Mouse (Mus musculus): ENCODE results near the gene Pde4c. TPM values are rescaled to one million over a fixed set of nuclear protein-coding genes. Genes with fewer than 3 reads are reported as not detected.

The Pde4c gene
- total and polyA plus RNA-seq, 3 experiments: 2.3 to 6.5 (median 4.7) TPM

GRCm38 (mm10) chr8:70760350-70760749 is 36.8 kb downstream of the Pde4c start:
- H3K27me3 ChIP-seq (replicated peaks): no peaks in the 10 kb centered on the region
- H3K79me2 ChIP-seq (replicated peaks; ENCODE audit: control insufficient read depth, extremely low read depth, insufficient read depth, poor library complexity, severe bottlenecking): no peaks in the 10 kb centered on the region
- dilution Hi-C loops (cut with MboI; ENCODE audit: extremely low pct_ligation_motif_present, extremely low pct_unique_long_range_greater_than_20kb, low sequenced_read_pairs): no loop called here
- in situ Hi-C loops (cut with MboI; ENCODE audit: low pct_ligation_motif_present, low pct_unique_long_range_greater_than_20kb, low sequenced_read_pairs): loop anchor here (5.0 kb wide), 1 partner anchor 82 kb away; no protein-coding TSS in a partner anchor
- H3K4me2 ChIP-seq (ENCODE audit: insufficient read depth, low read depth, poor library complexity, severe bottlenecking): peak overlapping the region; percentile 58
- DNase-seq (ENCODE audit: extremely low read depth): no peak
- TF ChIP-seq MXI1 (IDR thresholded peaks at IDR 0.05; ENCODE audit: low read depth, low read length): no peak
- TF ChIP-seq ZNF384 (IDR thresholded peaks at IDR 0.05; ENCODE audit: low read depth, low read length): no peak
- no peak for TF ChIP-seq CHD1 (IDR thresholded peaks at IDR 0.05; ENCODE audit: low read depth, low read length)
- no peak for TF ChIP-seq SMC3 (IDR thresholded peaks at IDR 0.05; ENCODE audit: low read depth, low read length)
- no peak for TF ChIP-seq POLR2A (IDR thresholded peaks at IDR 0.05; ENCODE audit: low read depth, low read length)
- TF ChIP-seq MYC (IDR thresholded peaks at IDR 0.05; ENCODE audit: low read depth, low read length): no peak
- no peak for TF ChIP-seq SIN3A (IDR thresholded peaks at IDR 0.05; ENCODE audit: low read length)
- no peak for TF ChIP-seq MAX (IDR thresholded peaks at IDR 0.05; ENCODE audit: low read length)
- no peak for TF ChIP-seq HCFC1 (IDR thresholded peaks at IDR 0.05; ENCODE audit: low read depth, low read length)
- H3K36me3 ChIP-seq (replicated peaks in 1 of 2; ENCODE audit: control insufficient read depth in 1 of 2, insufficient read depth in 1 of 2, low read length in 1 of 2): peaks cover 31 to 65% of the 10 kb centered on the region in 2 experiments
- no peak overlapping the region for H3K27ac ChIP-seq (ENCODE audit: insufficient read depth, low read depth)
- peaks cover 8 to 48% of the 10 kb centered on the region in 2 experiments for H3K4me1 ChIP-seq (ENCODE audit: control insufficient read depth in 1 of 2, insufficient read depth in 2 of 2)
- peak overlapping the region; percentile 72 to 87 (median 73) for H3K4me3 ChIP-seq (replicated peaks in 1 of 3; ENCODE audit: low read depth in 2 of 3, low read length in 2 of 3, poor library complexity in 1 of 3)
- H3K9ac ChIP-seq (ENCODE audit: insufficient read depth, low read depth): peak overlapping the region; percentile 77
- no peaks in the 10 kb centered on the region for H3K9me3 ChIP-seq (replicated peaks; ENCODE audit: low read length)

- no peaks in the 10 kb centered on the region for H3K79me2 ChIP-seq (replicated peaks; ENCODE audit: control insufficient read depth, extremely low read depth, insufficient read depth, poor library complexity, severe bottlenecking)
- peak; percentile 99 for DNase-seq (ENCODE audit: extremely low read depth)
- H3K9ac ChIP-seq (ENCODE audit: insufficient read depth, low read depth): peak within 1 kb of the TSS; percentile 77
- no peaks in the 10 kb centered on the region for H3K9me3 ChIP-seq (replicated peaks; ENCODE audit: low read length)
- peak within 1 kb of the TSS; percentile 27; the same call in 1 of the 2 replicates for H3K27ac ChIP-seq (ENCODE audit: insufficient read depth, low read depth)
- H3K4me2 ChIP-seq (ENCODE audit: insufficient read depth, low read depth, poor library complexity, severe bottlenecking): peak within 1 kb of the TSS; percentile 58
- peaks cover 8 to 50% of the 10 kb centered on the region in 2 experiments for H3K4me1 ChIP-seq (ENCODE audit: control insufficient read depth in 1 of 2, insufficient read depth in 2 of 2)
- H3K4me3 ChIP-seq (replicated peaks in 1 of 3; ENCODE audit: low read depth in 2 of 3, low read length in 2 of 3, poor library complexity in 1 of 3): peak within 1 kb of the TSS; percentile 72 to 87 (median 73)
- peaks cover 31 to 62% of the 10 kb centered on the region in 2 experiments for H3K36me3 ChIP-seq (replicated peaks in 1 of 2; ENCODE audit: control insufficient read depth in 1 of 2, insufficient read depth in 1 of 2, low read length in 1 of 2)
- in situ Hi-C loops (cut with MboI; ENCODE audit: low pct_ligation_motif_present, low pct_unique_long_range_greater_than_20kb, low sequenced_read_pairs) (loop anchor here (5.0 kb wide), 1 partner anchor 81 kb away; no protein-coding TSS in a partner anchor), dilution Hi-C loops (cut with MboI; ENCODE audit: extremely low pct_ligation_motif_present, extremely low pct_unique_long_range_greater_than_20kb, low sequenced_read_pairs) (no loop called here)
- H3K27me3 ChIP-seq (replicated peaks): no peaks in the 10 kb centered on the region
- no peak for TF ChIP-seq CTCF (conservative IDR thresholded peaks at IDR 0.05 in 1 of 2, IDR thresholded peaks at IDR 0.05 in 1 of 2; ENCODE audit: low read depth in 2 of 2, low read length in 2 of 2)
- TF ChIP-seq SMC3 (IDR thresholded peaks at IDR 0.05; ENCODE audit: low read depth, low read length): no peak
- peak; percentile 61; the same call in 1 of the 2 replicates for TF ChIP-seq TCF12 (IDR thresholded peaks at IDR 0.05; ENCODE audit: low read depth, low read length)
- peak; percentile 56; the same call in 1 of the 2 replicates for TF ChIP-seq BHLHE40 (IDR thresholded peaks at IDR 0.05; ENCODE audit: low read depth, low read length)
- peak; percentile 63; the same call in 1 of the 2 replicates for TF ChIP-seq KAT2A (IDR thresholded peaks at IDR 0.05; ENCODE audit: insufficient replicate concordance, low read length)
- peak; percentile 50; the same call in 1 of the 2 replicates for TF ChIP-seq MEF2A (IDR thresholded peaks at IDR 0.05; ENCODE audit: borderline replicate concordance, low read depth, low read length)
- no peak for TF ChIP-seq MAFK (IDR thresholded peaks at IDR 0.05; ENCODE audit: insufficient replicate concordance, low read length)
- TF ChIP-seq TBP (conservative IDR thresholded peaks at IDR 0.05; ENCODE audit: low read depth, low read length): 0 out of 2 replicates have a peak, but pooled peaks have one; percentile 36
- TF ChIP-seq JUN (IDR thresholded peaks at IDR 0.05; ENCODE audit: insufficient read depth, low read depth, low read length): no peak
- no peak for TF ChIP-seq RAD21 (IDR thresholded peaks at IDR 0.05; ENCODE audit: low read depth, low read length)
- TF ChIP-seq CHD1 (IDR thresholded peaks at IDR 0.05; ENCODE audit: low read depth, low read length): no peak
- peak; percentile 45 for TF ChIP-seq IRF4 (IDR thresholded peaks at IDR 0.05; ENCODE audit: low read depth, low read length)
- TF ChIP-seq MYC (IDR thresholded peaks at IDR 0.05; ENCODE audit: low read depth, low read length): peak; percentile 76; the same call in 1 of the 2 replicates
- peak; percentile 81 for TF ChIP-seq SIN3A (IDR thresholded peaks at IDR 0.05; ENCODE audit: low read length)
- TF ChIP-seq USF1 (IDR thresholded peaks at IDR 0.05; ENCODE audit: low read depth, low read length): peak; percentile 54
- TF ChIP-seq USF2 (conservative IDR thresholded peaks at IDR 0.05; ENCODE audit: low read depth, low read length): no peak
- TF ChIP-seq ZKSCAN1 (IDR thresholded peaks at IDR 0.05; ENCODE audit: borderline replicate concordance, low read depth, low read length): no peak
- TF ChIP-seq RCOR1 (conservative IDR thresholded peaks at IDR 0.05; ENCODE audit: low read depth, low read length): 0 out of 2 replicates have a peak, but pooled peaks have one; percentile 38
- TF ChIP-seq ZMIZ1 (IDR thresholded peaks at IDR 0.05; ENCODE audit: low read depth, low read length): peak; percentile 6; the same call in 1 of the 2 replicates
- TF ChIP-seq ZC3H11A (IDR thresholded peaks at IDR 0.05; ENCODE audit: low read depth, low read length): no peak
- no peak for TF ChIP-seq POLR2AphosphoS2 (IDR thresholded peaks at IDR 0.05; ENCODE audit: low read depth, low read length)
- TF ChIP-seq ZNF384 (IDR thresholded peaks at IDR 0.05; ENCODE audit: low read depth, low read length): no peak
- TF ChIP-seq ETS1 (conservative IDR thresholded peaks at IDR 0.05; ENCODE audit: low read depth, low read length): no peak
- no peak for TF ChIP-seq PAX5 (IDR thresholded peaks at IDR 0.05; ENCODE audit: low read length)
- no peak for TF ChIP-seq GABPA (IDR thresholded peaks at IDR 0.05; ENCODE audit: insufficient replicate concordance, low read depth, low read length)
- TF ChIP-seq MAX (IDR thresholded peaks at IDR 0.05; ENCODE audit: low read length): peak; percentile 91
- no peak for TF ChIP-seq UBTF (IDR thresholded peaks at IDR 0.05; ENCODE audit: low read depth, low read length)
These were observed 37.4 kb downstream of the Pde4c start, which contains the start of gene Mpv17l2 for GRCm38 (mm10) chr8:70760775-70761406. Gene Mpv17l2 (minus strand): TSS chr8:70760946.

Measured in CH12.LX (cell line).